Mouse (Mus musculus) adrenal gland, postnatal 14 days (tissue): ENCODE measurements around the gene Slc37a2. TPM values are rescaled to one million over a fixed set of nuclear protein-coding genes. Genes with fewer than 3 reads are reported as not detected.
A peak's percentile ranks its signal among the peaks of the same experiment; 100 is the strongest.
"Not testable (repeated sequence)": the region's sequence is repeated elsewhere in the genome, so short reads cannot be mapped to it uniquely, and the experiment has no call there.

Source experiments
- DNase-seq: peaks from one replicate; pipeline ENCODE4 v3.0.0; 2021; ENCODE audit warnings: mixed read lengths
- long read RNA-seq, 2 experiments: library from polyadenylated mRNA; stranded (forward); transcript quantifications; one replicate each; pipeline ENCODE4 v2.0.0; 2021
- total RNA-seq: library from RNA; stranded (reverse); gene quantifications from 2 replicates; pipeline ENCODE4 v1.2.3, GENCODE M21; 2021

Slc37a2 gene
- total RNA-seq: 15.8 and 16.9 TPM in 2 replicates
- long read RNA-seq, experiment 1, full-length matches to known transcripts: 37 of 48 reads
- long read RNA-seq, experiment 1, partial matches to known transcripts: 9 of 48 reads
- long read RNA-seq, experiment 1, other reads (novel, unspliced or antisense): 2 of 48 reads
- long read RNA-seq, experiment 2, full-length matches to known transcripts: 14 of 23 reads
- long read RNA-seq, experiment 2, partial matches to known transcripts: 3 of 23 reads
- long read RNA-seq, experiment 2, other reads (novel, unspliced or antisense): 6 of 23 reads

DNA sequence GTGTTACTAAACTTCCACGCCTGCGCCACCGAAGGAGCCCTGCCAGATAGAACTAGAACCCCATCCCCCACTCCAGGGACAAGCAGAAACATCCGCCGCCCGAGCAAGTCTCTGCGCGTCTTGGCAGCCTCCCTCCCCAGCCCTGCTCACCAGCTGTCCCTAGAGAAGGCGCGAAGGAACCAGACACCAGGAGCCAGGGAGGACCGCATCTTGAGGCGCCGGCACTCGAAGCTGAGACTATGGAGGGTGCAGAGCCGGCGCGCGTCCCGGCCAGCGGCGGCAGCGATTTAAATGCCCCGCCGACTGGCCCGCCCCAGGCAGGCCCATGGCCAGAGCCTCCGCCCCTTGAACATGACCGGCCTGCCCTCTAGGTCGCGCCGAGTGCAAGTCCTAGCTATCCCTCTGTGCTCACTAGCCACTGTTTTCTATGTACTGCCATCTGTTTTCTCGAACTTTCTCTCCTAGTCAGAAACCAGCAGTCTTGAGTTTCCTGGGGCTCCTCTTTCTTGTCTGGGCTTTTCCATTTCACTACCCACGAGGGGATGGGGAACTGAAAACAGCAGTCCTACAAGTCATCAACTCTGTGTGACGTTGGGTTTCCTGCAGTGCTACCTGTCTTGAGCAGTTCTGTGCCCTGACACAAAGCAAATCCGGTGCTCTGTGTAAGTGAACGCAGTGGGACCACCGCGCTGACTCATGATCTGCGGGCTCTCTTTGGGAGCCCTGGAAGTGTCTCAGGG lies at the start of gene Slc37a2:
TSS of gene Slc37a2 (minus strand) at position 590 of the 740 bp plus-strand sequence.
- peak; percentile 81 for DNase-seq

DNA sequence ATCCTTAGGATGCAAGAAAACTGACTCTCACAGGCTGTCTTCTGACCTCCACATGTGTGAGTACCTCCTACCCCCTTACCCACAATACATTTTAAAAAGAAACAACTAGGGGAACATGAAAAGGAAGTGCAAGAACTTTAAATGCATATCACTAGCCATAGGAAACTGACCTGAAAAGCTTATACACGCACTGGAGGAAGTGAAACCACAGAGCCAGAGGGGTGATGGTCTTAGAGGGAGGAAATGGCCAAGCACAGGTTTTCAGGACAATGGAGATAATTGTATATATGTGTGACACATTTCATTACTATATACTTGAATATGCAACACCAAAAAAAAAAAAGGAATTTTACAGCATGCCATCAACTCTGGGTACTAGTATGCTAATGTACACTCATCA lies 46.2 kb upstream of the Slc37a2 start:
- DNase-seq: no peak

DNA sequence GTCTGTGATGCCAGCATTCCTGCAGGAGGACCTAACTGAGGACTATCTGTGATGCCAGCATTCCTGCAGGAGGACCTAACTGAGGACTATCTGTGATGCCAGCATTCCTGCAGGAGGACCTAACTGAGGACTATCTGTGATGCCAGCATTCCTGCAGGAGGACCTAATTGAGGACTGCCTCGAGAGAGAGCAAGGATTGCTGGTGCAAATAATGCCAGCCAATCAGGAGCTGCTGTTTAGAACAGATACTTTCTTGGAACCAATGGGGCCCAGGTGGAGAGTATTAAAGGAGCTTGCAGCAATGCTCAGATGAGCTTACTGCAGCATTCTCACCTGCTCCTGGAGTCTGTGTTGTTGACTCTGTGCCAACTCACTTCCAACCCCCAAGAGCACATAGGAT lies 45.0 kb upstream of the Slc37a2 start:
- DNase-seq: not testable (repeated sequence)

DNA sequence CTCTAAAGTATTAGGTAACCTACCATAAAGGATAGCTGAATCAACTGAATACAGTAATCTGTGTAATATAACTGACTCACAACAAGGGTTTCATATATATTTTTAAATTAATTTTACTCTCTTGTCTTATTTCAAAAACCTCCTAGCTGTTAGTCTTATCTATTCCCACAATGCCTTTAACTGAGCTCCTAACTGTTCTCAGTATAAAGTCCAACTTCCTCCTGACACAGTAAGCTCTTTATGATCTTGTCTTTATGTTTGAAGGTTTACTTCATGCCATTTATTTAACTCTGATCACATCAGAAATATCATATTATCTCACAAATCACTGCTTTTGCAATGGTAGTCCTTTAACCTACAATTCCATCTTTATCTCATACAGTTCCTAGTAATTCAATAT lies 40.0 kb upstream of the Slc37a2 start:
- no peak for DNase-seq

DNA sequence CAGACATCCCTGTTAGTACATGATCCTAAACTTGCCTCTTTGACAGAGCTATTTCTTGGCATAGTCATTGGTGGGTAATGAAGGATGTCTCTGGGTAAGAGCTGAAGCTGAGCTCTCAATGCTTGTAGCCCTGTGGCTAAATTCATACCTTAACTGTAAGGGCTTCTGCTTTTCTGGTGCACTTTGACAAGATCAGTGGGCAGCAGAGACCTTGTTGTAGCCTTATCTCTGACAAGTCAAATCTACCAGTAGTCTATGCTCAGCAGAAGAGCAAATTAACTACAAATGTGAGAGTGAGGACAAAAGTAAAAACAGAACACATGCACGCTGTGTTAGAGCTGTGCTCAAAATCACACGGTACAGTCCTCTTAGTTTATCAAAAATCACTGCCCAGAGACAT lies 11.1 kb upstream of the Slc37a2 start:
- no peak for DNase-seq

DNA sequence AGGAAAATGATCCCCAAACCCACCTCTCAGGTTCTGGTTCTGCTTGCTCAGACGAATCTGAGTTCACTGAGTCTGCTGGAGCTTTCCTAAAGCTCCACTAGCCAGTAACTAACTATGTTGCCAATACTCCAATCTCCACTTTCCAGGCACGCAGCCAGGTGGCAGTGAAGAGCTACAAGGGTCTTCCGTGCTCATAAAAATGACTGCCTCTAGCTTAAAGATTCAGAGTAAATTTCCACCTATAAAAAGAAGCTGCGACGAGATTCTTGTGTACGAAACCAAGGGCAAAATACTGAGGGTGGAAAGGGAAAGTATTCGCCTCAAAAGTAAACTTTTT lies 319 bp upstream of the Slc37a2 start:
- peak; percentile 76 for DNase-seq

DNA sequence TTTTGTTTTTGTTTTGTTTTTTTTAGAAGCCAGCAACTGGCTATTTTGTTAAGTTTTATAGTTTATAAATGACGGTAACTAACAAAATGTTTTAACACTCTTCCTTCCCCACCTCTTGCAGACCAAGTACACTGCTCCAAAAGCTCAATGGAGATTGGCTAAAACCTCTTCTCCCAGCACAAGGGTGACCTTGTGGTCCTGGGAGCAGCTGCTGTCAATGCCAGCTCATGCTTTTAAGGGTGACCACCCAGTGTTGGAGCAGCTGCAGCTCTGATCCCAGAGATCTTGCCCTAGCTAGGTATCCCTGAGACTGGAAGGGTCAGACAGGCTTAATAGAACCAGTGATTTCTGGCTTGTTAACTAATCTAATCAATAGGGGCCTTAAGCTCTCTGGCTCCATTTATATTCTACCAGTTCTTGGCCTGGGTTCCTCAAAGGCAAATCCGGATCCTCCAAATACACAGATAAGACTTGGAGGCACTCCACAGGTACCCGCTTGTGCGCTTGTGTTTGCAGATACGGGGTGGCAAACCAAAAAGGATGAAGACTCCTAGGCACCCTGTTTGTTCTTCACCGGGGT lies 917 bp downstream of the Slc37a2 start:
- DNase-seq: peak; percentile 29

DNA sequence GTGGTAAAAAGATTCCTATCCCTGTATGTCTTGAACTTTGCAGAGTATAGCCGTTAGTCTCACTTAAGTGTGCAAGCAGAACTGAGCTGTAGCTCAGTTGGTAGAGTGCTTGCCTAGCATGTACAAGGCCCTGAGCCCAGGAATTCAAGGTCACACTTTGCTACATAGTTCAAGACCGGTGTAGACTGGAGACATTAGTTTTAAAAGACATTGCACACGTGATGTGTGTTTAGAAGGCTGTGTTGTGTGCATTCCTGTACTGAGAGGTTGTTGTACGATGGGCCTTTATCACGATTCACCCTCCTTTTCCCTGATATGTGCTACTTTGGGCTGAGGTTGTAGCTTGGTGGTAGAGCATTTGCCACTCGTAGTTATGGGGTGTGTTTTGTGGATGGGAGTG lies 4.9 kb downstream of the Slc37a2 start:
- DNase-seq: no peak

DNA sequence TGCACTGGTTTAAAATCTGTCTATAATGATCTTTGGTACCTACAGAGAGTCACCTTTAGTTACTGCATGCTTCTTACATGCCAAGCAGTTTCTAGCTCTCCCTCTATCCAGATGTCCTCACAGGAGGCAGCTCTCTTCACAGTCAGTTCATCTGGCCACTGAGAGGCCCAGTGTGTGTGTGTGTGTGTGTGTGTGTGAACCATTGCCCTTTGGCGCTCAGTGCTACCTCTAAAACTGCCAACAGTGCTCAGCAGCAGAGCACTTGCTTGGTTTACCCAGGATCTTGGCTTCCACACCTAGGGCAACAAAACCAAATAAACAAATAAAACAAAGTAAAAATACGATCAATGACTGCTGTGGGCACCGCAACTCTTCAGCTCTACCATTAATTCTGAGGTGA lies 5.6 kb downstream of the Slc37a2 start:
- DNase-seq: no peak

DNA sequence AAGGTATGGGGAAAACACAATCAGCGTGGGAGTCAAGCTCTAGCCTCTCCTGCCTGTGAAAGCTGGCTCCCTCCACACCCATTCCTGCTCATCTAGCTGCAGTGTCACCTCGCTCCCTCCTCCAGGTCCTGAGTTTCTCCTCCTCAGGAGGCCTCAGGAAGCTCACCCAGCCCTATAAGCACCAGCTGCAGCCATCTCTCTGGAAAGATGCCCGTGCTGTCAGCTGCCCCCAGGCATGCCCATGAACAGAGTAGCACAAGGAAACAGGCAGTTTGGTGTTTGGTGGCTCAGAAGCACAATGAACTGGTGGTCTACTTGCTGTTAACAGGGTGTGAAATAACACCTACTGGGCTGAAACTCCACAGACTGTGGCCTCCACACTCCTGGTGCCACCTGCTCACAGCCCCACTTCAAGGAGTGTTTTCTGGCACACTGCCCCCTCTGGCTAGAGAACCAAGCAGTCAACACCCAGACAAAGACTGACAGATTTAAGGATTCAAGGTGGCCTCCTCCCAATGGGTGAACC lies 7.1 kb downstream of the Slc37a2 start:
- DNase-seq: no peak

DNA sequence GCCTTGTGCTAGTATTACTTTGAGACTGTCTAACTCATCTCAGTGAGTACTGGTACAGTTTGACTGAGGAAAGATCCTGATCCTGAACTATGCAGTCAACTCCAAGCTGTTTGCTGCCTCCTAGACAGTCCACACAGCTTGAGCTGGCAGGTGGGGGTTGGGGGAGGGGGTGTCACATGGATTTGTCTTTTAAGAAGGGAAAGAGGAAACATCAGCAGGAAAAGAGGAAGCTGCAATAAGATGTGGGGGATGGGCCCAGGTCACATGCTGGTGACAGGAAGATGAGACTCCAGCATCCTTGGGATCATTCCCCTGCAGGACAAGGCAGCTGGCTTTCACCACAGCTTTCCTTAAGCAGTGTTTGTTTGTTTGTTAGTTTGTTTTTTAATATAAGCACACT lies 8.1 kb downstream of the Slc37a2 start:
- DNase-seq: peak; percentile 31

DNA sequence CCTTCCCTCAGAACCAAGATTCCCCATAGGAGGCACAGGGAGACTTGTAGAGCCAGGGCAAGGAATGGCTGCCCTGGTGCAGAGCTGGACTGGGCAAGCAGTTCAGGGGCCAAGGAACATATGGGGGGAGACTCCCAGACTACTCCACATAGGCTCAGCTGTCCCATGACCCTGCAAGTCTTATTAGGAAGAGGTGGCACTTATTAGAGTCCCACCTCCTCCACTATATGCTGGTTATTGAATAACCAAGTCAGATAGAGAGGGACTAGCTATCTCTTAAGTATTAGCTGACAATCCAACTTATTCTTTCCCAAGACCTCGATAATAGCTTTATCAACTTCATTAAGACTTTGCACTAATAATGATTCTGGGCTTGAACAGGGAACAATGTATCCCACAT lies 9.7 kb downstream of the Slc37a2 start:
- DNase-seq: no peak

DNA sequence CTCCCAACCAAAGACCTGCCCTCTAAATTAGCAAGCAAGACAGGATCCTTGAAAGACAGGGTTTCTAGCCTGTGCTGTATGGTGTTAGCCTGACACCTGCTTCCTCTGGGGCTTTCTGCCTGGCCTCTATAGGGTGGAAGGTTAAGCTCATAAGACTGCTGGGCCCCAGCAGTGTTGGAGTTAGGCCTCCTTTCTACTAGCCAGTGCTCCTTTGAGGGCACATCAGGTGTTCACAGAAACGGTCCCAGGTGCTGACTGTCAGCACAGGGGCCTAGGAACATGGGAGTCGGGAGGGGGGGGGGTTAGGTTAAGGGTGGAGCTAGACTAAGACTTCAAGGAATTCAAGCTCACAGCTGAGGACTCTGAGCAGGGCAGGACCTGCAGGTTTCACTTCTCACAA lies 10.1 kb downstream of the Slc37a2 start:
- no peak for DNase-seq

DNA sequence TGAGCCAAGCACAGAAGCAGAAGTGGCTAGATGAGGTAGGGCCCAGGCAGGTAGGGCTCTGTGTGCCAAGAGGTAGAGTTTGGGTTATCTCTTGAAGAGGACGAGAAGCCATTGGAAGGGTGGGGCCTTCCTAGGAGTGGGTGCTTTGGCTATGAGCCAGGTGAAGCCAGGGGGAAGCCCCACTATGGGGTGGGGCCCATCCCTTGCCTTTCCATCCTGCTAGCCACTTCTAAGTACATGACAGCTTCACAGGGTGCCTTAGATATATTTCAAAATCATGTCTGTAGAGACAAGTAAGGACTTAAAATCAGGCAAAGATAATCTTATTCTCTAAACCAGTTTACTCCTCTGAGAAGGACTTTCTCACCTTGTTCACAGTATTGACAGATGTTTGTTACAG lies 10.9 kb downstream of the Slc37a2 start:
- no peak for DNase-seq

DNA sequence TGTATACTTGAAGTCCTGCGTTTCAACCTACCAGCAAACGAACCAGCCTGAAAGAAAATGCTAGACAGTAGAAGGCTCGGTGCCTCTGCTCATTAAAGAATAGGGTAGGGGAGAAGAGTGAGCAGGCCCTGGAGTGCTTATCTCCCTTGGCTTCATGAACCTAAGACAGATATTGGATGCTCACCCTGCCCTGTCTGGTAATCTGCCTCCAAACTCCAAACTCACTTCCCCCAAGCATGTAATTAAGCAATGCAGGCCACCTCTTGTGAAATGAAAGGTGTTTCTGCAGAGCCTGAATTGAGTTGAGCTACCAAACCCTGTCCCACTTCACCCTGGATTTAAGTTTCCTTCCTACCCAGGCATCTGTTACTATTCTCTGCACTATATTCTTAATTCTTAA lies 12.8 kb downstream of the Slc37a2 start:
- no peak for DNase-seq

DNA sequence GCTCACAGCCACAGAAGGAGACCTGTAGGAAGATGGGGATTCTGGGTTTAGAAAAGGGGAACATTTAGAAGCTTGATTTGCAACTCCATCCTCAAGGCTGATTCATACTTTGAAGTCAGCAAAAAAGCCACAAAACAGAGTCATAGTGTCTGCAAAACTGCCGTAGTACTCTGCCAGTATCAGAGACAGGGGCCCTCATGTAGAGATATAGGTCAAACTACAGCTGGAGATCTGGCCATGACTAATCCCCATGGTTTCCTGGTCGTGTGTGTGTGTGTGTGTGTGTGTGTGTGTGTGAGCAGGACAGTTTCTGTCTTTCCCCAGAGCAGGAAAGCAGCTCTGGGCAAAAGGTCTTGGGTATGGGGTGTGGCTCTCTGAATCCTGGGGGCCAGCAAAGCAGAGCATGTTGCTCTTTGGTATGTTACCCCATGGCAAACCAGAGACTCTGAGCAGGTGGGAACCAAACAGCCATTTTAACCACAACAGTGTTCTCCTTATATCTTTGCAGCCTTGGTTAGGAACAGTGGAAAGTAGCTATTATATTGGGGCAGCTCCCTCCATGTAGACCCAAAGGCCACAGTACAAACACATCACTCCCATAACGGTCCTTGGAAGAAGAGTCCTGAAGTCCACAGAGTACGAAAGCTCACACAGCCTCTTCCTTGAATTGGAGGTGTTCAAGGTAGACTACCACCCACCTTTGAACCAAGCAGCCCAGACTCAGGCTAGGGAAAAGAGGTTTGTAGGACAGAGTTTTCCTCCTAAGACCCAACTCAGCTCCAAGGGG lies 19.4 kb downstream of the Slc37a2 start:
- peak; percentile 68 for DNase-seq

DNA sequence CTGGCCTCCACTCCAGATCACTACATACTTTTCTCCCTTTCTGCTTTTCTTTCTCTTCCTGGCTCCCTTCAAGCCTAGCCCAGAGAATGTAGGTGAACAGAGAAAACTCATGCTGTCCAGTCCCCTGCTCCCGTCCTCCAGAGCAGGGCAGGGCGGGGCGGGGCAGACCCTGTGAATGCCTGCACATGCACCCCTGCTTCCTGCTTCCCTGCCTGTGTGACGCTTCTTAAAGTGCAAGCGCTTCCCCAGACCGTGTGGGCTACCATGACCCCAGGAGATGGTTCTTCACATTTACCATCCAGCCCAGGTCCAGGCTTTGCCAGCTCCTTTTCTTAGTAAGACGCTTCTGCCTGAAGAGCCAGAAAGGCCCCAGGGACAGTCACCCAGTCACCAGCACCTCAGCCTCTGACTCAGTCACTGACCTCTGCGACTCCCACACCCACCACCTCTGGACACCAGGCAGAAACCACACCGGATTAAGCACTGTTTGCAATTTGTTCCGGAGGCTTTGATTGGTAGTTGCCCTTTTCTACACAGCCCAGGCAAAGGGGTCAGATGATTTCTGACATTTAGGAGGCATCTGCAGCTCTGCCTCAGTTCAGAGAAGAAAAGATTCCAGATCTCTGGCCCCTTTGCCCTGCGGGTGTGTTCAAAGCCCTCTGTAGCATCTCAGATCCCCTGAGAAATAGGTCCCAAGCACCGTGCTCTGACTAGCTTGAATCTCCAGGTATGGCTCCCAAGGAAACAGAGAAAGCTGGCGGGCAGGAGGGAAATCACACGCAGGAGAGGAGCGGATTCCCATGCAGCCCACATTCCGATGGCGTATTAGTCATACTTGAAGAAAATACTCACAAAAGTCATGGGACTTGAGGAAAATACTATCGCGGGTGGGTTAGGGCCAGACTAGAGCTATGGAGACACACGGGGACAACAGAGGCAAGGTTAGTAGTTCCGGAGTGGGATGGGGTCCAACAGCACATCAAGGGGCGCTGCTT lies 23.0 kb downstream of the Slc37a2 start:
- DNase-seq: no peak

DNA sequence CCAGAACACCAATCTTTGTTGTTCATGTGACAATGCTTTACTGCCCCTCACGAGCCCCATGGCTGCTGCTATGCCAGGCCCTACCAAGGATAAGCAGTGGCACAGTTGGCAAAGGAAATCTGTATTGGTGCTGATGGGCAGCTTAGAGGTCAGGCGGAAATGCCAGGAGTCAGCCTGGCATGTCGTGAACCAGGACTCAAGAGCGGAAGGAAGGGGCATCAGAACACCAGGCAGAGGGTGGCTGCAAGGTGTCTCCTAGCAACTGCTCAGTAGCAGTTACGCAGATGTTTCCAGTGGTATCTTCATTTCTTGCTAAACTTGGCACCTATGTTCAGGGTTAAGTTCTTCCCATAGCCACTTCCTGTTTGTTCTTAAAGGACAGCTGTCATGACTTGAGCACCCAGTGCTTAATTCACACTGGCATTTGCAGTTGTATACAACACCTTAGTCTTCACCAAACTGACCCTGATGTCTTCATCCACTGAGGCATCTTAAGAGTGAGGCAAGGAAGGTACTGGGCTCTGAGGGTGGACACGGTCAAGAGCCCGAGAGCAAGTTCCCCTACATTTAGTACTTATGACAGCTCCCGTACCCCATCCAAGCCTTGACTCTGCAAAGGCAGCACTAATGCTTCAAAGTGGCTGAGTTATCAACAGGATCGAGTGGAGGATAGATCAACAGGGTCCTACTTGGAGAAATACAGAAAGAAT lies 24.9 kb downstream of the Slc37a2 start:
- no peak for DNase-seq

DNA sequence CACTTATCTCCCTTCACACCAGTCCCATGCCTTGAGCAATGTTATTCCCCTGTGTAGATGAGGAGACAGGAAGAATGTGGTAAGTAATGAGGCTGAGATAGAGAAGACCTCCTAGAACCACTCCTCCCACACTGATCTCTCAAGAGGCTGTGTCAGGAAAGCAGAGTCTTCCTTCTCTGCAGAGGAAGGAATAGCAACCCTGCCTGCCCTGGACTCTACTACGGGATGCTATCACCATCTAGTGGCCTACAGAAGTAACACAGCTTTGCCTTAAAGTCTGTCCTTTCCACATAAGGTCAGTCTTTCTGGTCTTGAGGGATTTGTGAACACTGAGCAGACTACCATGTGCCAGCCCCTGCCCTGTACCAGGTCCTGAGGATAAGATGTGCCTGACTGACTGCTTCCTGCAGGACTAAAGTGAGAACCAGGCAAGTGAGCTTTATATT lies 25.6 kb downstream of the Slc37a2 start:
- peak; percentile 69 for DNase-seq

DNA sequence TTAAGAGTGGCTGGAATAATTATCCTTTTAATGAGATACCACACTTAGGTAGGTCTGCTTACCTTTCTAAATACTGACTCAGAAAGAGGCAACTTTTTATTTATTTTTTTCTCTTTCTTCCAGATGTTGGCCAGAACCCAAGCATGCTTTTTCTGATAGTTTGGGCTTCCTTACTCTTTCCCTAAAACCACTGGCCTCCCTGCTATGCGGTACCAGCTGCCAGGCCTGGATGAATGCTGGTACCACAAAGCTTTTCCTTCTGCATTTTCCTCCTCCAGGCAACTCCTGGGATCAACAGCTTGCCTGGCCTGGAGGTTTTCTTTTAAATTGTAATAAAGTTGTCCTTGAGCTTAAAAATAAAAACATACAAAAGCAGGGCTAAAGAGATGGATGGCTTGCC lies 30.0 kb downstream of the Slc37a2 start:
- DNase-seq: no peak

DNA sequence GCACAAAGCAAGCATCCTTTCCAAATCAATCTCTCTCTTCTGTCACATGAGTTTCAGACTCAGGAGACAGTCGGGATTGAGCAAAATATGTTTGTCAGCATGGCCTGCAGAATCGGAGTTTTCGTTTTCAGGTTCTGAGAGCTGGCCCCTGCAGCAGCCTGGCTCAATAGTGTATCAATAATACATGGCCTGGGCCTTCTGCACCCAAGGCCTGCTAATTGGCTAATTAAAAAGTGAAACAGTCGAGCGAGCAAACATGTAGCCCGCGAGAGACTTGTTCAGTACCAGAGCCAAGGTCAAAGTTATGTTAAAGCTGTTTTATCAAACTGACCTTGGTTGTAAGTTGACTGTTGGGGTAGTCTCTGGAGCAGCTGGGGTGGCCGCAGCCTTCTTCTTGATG lies 34.8 kb downstream of the Slc37a2 start:
- no peak for DNase-seq
